Mouse (Mus musculus) G1E-ER4 (cell line): ENCODE results near the gene Gdpd5. TPM values are rescaled to one million over a fixed set of nuclear protein-coding genes. Genes with fewer than 3 reads are reported as not detected.

ENCODE experiments used
- GATA1 ChIP-seq: IDR thresholded peaks from one replicate; pipeline ENCODE4 v1.8.0; 2012; ENCODE audit warnings: low read length, inconsistent platforms
- polyA plus RNA-seq: library from polyadenylated mRNA; stranded (reverse); fragments of >175 nt; gene quantifications from 2 replicates; pipeline ENCODE4 v1.2.3, GENCODE M21; 2012

Gdpd5 gene
- polyA plus RNA-seq, 1 experiment, result 0.11 TPM

DNA sequence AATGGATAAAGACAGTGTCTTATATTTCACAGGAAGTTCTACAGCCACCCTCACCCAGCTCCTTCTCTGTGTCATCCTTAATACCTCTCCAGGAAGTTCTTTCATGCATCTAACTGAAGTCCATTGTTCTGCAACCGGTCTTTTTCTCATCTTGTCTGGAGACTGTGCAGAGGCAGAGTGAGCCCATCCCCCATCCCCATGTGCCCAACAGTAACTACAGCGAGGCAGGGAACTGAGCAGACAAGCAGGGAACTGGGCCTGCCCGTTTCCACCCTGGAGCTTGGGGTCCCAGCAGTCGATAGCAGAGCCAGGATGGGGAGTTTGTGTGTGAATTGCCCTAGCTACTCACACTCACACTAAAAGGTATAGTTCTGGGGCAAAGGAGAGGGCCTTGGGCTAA is 9.3 kb downstream of the Gdpd5 start:
- TF ChIP-seq GATA1, result no peak

DNA sequence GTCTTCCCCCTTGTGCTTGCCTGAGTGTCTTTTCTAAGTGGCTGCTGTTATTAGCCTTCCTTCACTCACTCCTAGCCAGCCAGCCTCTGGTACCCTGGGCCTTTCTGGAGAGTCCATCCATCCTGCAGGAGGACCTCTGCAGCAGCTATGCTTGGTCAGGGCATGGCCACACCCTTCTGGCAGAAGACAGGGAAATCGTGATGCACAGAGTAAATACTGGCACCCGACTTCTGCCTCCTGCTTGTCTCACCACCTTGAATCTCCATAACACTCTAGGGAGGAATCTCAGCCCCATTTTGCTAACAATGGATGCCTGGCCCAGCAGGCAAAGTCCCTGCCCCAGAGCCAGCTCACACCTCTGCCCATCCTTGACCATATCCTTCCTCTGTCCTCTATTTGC is 11.5 kb downstream of the Gdpd5 start:
- TF ChIP-seq GATA1, result no peak

DNA sequence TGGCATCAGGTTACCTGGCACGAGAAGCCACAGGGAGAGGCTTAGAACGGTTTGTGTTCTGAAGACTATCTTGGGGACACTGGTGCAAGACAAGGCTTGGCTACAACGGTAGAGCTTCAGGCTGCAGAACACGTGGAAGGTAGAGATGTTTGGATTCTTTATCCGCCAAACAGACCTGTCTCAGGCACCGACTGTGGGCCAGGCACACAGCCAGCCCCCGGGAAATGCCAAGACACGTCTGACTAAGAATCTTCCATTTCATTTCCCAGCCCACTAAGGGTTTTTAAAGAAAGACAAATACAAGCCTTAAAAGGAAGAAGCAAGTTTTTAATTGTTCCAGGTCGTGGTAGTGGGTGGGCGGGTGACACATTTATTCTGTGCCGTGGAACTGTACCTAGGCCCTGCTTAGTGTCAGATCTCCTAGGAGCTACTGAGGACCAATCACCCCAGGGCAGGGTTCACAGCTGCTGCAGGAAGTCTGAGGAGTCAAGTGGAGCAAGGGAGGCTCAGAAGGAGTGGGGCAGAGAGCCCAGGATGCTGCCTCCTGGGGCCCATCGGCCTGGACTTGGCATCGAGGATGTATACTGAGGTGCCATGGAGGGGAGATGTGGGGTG is 12.6 kb downstream of the Gdpd5 start:
- TF ChIP-seq GATA1, result no peak

DNA sequence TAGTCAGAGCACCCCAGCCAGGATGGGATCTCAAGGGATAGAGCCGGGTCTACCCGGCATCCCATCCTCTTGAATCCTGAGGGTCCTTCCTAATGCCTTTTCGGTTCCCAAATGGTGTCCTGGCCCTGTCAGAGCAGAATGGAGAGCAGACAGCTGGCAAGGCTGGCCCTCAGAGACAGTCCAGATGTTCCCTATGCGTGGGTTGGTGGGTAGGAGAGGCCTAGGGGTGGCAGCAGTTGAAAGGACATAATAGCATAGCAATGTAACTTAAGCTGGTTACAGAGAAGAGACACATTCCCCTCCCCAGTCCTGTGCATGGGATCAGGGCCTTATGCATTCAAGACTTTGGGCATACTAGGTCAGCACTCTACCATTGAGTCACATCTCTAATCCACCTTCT is 14.2 kb downstream of the Gdpd5 start:
- no peak for TF ChIP-seq GATA1

DNA sequence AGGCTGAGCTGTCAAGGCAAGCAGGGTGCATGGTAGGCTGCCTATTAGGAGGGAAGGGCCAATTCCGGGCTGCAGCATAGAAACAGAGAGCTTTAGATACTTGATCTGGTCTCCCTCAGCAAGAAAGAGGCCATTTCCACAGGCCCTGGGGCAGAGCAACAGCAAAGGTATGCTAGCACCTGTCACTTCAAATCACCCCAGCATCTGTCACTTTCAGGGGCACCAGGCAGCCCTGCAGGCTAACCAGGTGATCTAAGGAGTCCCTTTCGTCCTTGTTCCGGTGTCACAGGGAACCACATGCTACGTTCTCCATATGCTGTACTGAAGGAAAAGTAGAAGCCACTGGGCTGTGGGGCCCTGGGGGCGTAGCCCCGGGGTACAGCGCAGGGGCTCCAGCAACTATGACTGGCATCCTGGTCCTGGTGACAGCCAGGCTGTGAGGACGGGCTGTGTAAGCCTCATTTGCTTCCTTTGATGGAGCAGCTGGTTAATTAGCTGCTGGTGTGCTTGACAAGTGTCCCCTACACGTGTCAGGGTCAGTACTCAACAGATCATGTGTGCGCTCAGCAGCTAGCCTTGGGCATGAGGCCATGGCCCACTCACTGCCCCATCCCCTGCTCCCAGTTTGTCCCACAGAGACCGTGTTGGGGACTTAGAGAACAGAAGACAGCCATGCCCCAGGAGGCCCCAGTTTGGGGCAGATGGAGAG is 14.8 kb downstream of the Gdpd5 start:
- TF ChIP-seq GATA1, result no peak

DNA sequence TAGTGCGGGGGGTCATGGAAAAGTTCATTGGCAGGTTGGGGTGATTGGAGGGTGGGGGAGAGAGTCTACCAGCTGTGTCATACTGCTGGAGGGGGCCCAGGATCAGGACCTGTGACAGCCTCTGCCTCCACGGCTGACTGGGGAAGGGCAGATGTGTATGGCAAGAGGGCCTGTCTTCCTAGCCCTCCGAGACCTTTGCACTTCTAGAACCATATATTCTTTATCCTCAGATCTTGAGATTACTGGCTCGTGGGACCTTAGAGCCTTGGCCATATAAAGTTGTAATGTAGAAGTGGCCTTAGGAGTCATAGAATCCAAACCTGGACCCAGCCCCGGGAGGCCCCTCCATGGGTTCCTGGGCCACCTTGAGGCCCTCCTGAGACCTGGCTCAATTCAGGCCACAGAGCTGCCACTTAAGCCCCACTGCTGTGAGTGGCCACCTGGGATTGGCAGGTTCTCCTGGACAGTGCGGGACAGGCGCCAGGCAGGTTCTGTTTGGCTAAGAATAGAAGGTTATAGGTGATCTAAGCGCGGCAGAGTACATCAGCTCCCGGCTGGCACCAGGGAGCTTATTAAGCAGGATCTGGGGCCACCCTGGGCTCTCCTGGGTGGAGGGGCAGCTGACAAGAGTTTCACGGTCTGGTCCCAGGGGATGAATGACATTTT is 15.9 kb downstream of the Gdpd5 start:
- no peak for TF ChIP-seq GATA1

DNA sequence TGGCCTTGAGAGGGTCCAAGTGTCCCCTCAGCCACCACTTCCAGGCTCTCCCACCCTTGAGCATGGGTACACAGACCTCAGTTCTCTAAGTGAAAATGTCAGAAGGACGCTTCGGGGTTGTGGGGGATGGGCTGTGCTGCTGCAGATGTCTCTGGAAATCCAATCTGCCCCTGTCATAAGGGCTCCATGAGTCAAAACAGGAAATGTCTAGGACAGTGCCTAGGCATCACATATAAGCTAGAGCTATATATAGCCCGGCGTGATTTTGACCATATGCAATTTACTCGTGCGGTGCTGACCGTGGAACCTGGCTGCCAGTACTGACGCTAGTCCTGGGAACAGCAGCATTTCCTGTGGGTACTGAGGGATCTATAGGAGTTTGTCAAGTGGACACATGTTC is 20.2 kb downstream of the Gdpd5 start:
- no peak for TF ChIP-seq GATA1

DNA sequence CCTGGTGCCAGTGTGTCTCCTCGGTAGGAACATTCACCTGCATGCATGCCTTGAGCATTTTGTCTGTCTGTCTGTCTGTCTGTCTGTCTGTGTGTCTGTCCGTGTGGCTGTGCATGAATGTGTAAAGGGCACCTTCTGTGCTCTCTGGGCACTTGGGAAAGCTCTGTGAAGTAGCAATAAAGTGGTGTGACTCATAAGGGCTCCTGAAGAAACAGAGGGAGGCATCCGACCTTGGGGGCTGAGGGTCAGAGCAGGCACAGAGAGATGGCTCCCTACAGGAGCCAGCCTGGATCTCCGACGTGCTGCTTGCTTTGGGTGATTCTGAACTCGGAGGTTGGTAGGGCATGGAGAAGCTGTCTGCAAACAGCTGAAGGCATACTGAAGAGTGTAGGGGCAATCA is 21.3 kb downstream of the Gdpd5 start:
- no peak for TF ChIP-seq GATA1

DNA sequence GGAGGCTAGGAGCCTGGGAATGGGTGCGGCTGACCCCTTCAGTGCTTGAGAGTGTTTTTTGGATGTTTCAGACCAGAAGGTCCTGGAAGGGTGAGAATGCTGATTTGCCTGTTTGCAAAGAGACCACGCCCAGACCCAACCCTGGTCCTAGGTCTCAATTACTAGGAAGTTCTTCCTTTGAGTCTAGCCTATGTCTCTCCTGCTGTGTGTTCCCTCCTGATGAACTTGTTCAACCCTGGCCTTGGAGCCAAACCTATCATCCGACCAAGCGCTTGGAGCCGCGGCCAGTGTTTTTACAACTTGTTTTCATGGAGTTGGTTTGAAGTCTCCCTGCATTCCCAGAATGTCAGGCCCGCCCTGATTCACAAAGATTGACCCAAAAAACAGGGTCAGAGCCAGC is 22.0 kb downstream of the Gdpd5 start:
- TF ChIP-seq GATA1, result no peak

DNA sequence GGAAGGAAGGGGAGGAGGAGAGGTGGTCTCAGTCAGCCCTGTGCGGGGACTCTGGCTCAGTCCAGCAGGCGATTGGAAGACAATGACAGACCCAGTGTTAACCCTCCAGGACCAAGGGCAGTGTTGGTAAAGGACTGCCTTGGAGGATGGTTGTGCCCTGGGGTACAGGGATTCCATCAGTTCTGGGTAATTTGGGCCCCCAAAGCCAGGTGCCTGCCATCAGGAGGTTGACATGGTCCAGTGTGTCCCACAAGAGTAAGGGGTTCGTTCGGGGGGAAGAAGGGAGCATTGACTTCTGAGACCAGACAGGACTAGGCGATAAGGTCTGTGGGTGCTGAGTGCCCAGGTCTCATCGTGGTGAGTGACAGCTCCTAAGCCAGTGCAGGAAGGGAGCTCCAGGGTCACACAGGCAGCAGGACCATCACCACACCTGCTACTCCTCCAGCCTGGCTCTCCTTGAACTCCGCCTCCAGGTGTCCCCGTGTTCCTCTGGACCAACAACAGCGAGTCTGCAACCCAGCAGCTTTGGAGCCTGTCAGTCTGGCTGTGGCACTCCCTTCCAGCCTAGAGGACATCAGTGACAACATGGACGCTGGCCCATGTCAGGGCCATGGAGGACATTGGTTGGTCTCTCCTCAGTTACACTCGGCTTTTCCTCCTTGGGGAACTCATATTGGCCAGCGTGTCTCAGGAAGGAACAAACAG is 23.0 kb downstream of the Gdpd5 start:
- no peak for TF ChIP-seq GATA1

DNA sequence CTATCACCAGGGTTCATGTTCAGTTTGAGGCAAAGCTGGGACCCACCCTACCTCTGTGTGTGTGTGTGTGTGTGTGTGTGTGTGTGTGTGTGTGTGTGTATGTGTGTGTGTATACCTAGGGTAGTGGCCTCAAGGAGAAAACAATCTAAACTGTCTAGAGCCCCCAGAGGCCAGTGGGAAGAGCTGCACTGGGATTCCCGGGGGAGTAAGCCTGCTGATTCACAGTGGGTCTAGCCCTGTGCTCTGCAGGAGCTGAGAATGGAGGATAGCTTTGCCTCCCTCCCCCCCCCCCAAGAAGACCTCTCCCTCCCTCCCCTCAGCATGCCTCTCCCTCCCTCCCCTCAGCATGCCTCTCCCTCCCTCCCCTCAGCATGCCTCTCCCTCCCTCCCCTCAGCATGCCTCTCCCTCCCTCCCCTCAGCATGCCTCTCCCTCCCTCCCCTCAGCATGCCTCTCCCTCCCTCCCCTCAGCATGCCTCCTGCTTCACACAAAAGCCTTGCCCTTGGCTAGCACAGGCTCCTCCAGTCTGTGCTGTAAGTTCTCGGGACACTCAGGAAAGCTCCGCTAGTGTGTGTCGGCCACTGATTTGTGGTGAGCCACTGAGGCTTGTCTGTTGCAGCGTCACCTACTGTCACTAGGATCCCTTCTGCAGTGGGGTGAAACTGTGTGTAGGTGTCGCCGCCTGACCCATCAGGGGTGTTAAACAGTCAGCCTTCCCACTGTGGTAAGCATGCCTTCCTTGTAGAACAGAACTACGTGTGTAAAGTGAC is 24.4 kb downstream of the Gdpd5 start:
- no peak for TF ChIP-seq GATA1

DNA sequence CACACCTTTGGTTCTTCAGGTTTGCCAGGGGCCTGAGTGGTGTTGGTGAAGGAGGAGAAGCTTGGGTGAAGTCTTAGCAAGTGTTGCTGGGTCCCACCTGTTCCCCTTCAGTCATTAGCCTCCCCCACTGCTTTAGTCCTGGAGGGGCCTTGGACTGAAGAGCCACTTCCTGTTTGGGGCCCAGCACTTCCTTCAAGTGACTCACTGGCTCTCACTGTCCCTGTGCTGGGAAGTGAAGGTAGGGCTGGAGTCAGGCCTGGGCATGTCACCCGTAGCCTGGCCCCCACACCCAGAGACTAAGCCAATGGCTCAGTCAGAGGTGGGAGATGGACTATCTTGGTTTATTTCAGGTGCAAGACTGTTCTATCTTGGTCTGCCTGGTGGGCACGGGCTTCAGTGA is 26.4 kb downstream of the Gdpd5 start:
- no peak for TF ChIP-seq GATA1

DNA sequence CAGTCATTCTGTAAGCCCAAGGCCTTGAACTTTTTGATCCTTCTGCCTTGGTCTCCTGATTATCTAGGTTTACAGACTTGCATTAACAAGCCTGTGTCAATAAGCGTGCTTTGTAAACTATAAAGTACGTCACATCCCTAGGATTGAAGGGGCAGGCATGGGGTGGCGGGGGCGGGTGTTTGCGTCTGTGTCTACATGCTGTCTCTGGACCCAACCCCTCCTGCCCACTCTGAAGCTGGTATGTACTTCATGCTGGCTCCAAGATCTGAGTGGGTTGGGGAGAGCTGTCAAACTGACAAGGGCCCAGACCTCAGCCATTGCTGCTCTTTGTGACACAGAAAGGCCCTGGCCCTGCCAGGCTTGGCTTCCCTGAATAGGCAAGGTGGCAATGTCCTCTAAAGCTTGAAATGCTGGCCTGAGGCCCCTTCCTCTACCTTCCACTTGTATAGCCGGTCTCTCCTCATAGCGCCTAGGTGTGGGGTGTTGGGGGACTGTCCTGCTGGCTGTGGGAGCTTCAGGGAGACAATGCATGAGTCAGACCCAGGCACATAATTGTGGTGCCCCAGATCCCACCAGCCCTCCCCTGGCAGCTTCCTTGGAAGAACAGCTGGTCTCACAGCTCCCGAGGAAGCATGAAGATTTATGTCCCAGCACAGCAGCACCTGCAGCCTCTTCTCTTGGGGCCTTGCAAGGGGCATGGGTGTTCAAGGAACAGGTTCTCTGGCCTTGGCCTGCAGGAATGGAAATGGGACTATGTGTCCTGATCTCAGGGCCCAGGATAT is 28.4 kb downstream of the Gdpd5 start:
- no peak for TF ChIP-seq GATA1

DNA sequence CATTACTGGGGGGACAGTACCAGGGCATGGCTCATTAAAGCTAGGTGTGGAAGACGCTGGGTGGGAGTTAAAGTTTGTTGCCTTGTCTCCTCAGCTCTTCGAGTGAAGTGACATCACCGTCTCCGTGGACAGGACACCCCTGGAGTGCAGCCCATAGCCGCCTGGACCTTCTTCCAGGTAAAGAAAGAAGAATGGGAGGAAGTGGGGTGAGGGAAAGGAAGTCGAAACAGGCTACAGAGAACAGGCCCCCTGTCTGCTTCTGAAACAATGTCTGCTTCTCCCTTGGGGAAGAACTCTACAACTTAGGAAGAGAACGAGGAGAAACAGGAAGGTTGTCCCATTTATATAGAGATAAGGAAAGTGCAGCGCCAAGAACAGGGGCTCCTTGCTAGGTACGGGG is 29.1 kb downstream of the Gdpd5 start:
- no peak for TF ChIP-seq GATA1
